In genomic region chr10:7589592-7590233, GRCm38 (mm10) we compare ENCODE assay signal across 8 mouse cellular contexts. TPM values are rescaled to one million over a fixed set of nuclear protein-coding genes. Genes with fewer than 3 reads are reported as not detected.
DNase-seq lines count a peak whose midpoint lies in the region; ATAC-seq and TF ChIP-seq lines count a peak whose summit lies in the region.

Gene Lrp11, plus strand, starts transcription at chr10:7589800.

- peak; percentile 96 for ATAC-seq in embryonic facial prominence, embryonic 14.5 days (ENCODE audit: low read depth)
- ATAC-seq in limb, embryonic 14.5 days (ENCODE audit: low FRiP score, low read depth) = peak; percentile 96
- peak; percentile 93 for ATAC-seq in midbrain, postnatal 0 days (ENCODE audit: low FRiP score)

- DNase-seq in 3T3-L1 (ENCODE audit: low read depth, low spot score) = peak; percentile 84
- peak; percentile 76 to 81 for DNase-seq in adrenal gland, postnatal 4 days (ENCODE audit: low spot score in 2 of 2)
- peak; percentile 93 for DNase-seq in embryonic facial prominence, embryonic 14.5 days (ENCODE audit: low spot score)
- peak; percentile 93 to 98 for DNase-seq in heart, adult 2 months
- peak; percentile 91 for DNase-seq in kidney, adult 9 months
- peak; percentile 83 for DNase-seq in limb, embryonic 14.5 days (ENCODE audit: low spot score)
- peak; percentile 79 for DNase-seq in midbrain, postnatal 0 days (ENCODE audit: low spot score)
- peak; percentile 80 to 90 for DNase-seq in spleen, postnatal 14 days (ENCODE audit: low spot score in 2 of 2)

- H3K4me1 ChIP-seq in embryonic facial prominence, embryonic 14.5 days (ENCODE audit: control insufficient read depth, insufficient read depth, low read length) = no peaks in the 10 kb centered on the region
- H3K4me1 ChIP-seq in heart, adult 2 months (ENCODE audit: control insufficient read depth, insufficient read depth, low read length) = peaks cover 2% of the 10 kb centered on the region
- H3K4me1 ChIP-seq in limb, embryonic 14.5 days (ENCODE audit: control insufficient read depth, insufficient read depth, low read length) = peaks cover 2% of the 10 kb centered on the region; the same call in 1 of the 2 replicates
- peaks cover 13% of the 10 kb centered on the region for H3K4me1 ChIP-seq in midbrain, postnatal 0 days (ENCODE audit: insufficient read depth, low read length)

- peak within 1 kb of the TSS; percentile 69 for H3K4me3 ChIP-seq in embryonic facial prominence, embryonic 14.5 days (ENCODE audit: low read depth, low read length)
- H3K4me3 ChIP-seq in heart, adult 2 months = peak within 1 kb of the TSS; percentile 62
- peak within 1 kb of the TSS; percentile 66 for H3K4me3 ChIP-seq in limb, embryonic 14.5 days (replicated peaks; ENCODE audit: low read length)
- H3K4me3 ChIP-seq in midbrain, postnatal 0 days (ENCODE audit: low read depth, low read length) = peak within 1 kb of the TSS; percentile 91

- no peaks in the 10 kb centered on the region for H3K36me3 ChIP-seq in embryonic facial prominence, embryonic 14.5 days (ENCODE audit: control insufficient read depth, insufficient read depth, low read length)
- H3K36me3 ChIP-seq in heart, adult 2 months (ENCODE audit: control insufficient read depth, insufficient read depth, low read length) = no peaks in the 10 kb centered on the region
- H3K36me3 ChIP-seq in limb, embryonic 14.5 days (ENCODE audit: control insufficient read depth, insufficient read depth, low read length) = no peaks in the 10 kb centered on the region
- H3K36me3 ChIP-seq in midbrain, postnatal 0 days (ENCODE audit: insufficient read depth, low read length) = no peaks in the 10 kb centered on the region

- intact Hi-C loops in heart, adult 2 months (cut with DNase I) = no loop called here

- H3K9ac ChIP-seq in embryonic facial prominence, embryonic 14.5 days (ENCODE audit: low read depth, low read length) = peak within 1 kb of the TSS; percentile 60
- peak within 1 kb of the TSS; percentile 93 for H3K9ac ChIP-seq in heart, adult 2 months (ENCODE audit: low read depth, low read length)
- peak within 1 kb of the TSS; percentile 54 for H3K9ac ChIP-seq in limb, embryonic 14.5 days (ENCODE audit: low read depth, low read length, severe bottlenecking)
- H3K9ac ChIP-seq in midbrain, postnatal 0 days (replicated peaks; ENCODE audit: low read length, poor library complexity, severe bottlenecking) = peak within 1 kb of the TSS; percentile 82

- peak; percentile 21 for TF ChIP-seq CTCF in heart, adult 2 months (IDR thresholded peaks at IDR 0.05)
- no peak for TF ChIP-seq CTCF in midbrain, postnatal 0 days (IDR thresholded peaks at IDR 0.05)

- H3K27ac ChIP-seq in embryonic facial prominence, embryonic 14.5 days (replicated peaks; ENCODE audit: low read depth, low read length) = no peak within 1 kb of the TSS
- peak within 1 kb of the TSS; percentile 58 for H3K27ac ChIP-seq in heart, adult 2 months
- H3K27ac ChIP-seq in limb, embryonic 14.5 days (replicated peaks; ENCODE audit: low read depth, low read length) = no peak within 1 kb of the TSS
- peak within 1 kb of the TSS; percentile 79 for H3K27ac ChIP-seq in midbrain, postnatal 0 days (ENCODE audit: low read depth, low read length)

- H3K27me3 ChIP-seq in embryonic facial prominence, embryonic 14.5 days (replicated peaks; ENCODE audit: control insufficient read depth, insufficient read depth, low read length) = peaks cover 23% of the 10 kb centered on the region
- H3K27me3 ChIP-seq in heart, adult 2 months (ENCODE audit: control insufficient read depth, insufficient read depth, low read length) = no peaks in the 10 kb centered on the region; the same call in 1 of the 2 replicates
- H3K27me3 ChIP-seq in limb, embryonic 14.5 days (ENCODE audit: control insufficient read depth, insufficient read depth, low read length) = peaks cover 19% of the 10 kb centered on the region
- no peaks in the 10 kb centered on the region for H3K27me3 ChIP-seq in midbrain, postnatal 0 days (ENCODE audit: insufficient read depth, low read length)

- H3K4me2 ChIP-seq in embryonic facial prominence, embryonic 14.5 days (ENCODE audit: low read depth, low read length) = peak within 1 kb of the TSS; percentile 99
- H3K4me2 ChIP-seq in limb, embryonic 14.5 days (replicated peaks; ENCODE audit: low read depth, low read length, severe bottlenecking) = peak within 1 kb of the TSS; percentile 99
- H3K4me2 ChIP-seq in midbrain, postnatal 0 days (ENCODE audit: low read depth, low read length, poor library complexity, severe bottlenecking) = peak within 1 kb of the TSS; percentile 91

- WGBS in embryonic facial prominence, embryonic 14.5 days = 0% methylated on average over 30 of the region's 76 CpGs
- WGBS in heart, adult 2 months = under 1% methylated on average over 76 of the region's 76 CpGs
- WGBS in limb, embryonic 14.5 days = under 1% methylated on average over 49 of the region's 76 CpGs
- WGBS in midbrain, postnatal 0 days = under 1% methylated on average over 70 of the region's 76 CpGs

- H3K9me3 ChIP-seq in embryonic facial prominence, embryonic 14.5 days (ENCODE audit: control insufficient read depth, low read length) = no peaks in the 10 kb centered on the region
- H3K9me3 ChIP-seq in limb, embryonic 14.5 days (ENCODE audit: control insufficient read depth, low read length) = no peaks in the 10 kb centered on the region
- H3K9me3 ChIP-seq in midbrain, postnatal 0 days (ENCODE audit: low read length) = no peaks in the 10 kb centered on the region

- peak; percentile 35; the same call in 1 of the 2 replicates for TF ChIP-seq POLR2A in heart, adult 2 months (IDR thresholded peaks at IDR 0.05; ENCODE audit: insufficient read depth, low read depth, low read length)
- TF ChIP-seq POLR2A in limb, embryonic 14.5 days (IDR thresholded peaks at IDR 0.05; ENCODE audit: borderline replicate concordance, extremely low read depth, insufficient read depth, insufficient read length) = peak; percentile 48; the same call in 1 of the 2 replicates

- no peak for TF ChIP-seq EP300 in heart, adult 2 months (IDR thresholded peaks at IDR 0.05; ENCODE audit: insufficient read depth, low read depth, low read length)

- H3K79me2 ChIP-seq in heart, adult 2 months (replicated peaks; ENCODE audit: control insufficient read depth, insufficient read depth, low read length) = no peaks in the 10 kb centered on the region

RNA-seq across cellular contexts. Expression of gene Lrp11, which starts in this region (rescaled TPM):
- 10 to 100 TPM; 20.9 to 23.9 TPM for total RNA-seq in adrenal gland, postnatal 4 days (2021)
- 5.4 and 5.6 TPM in 2 replicates for polyA plus RNA-seq in embryonic facial prominence, embryonic 14.5 days (2014; fragmentation: Nextera tagmentation; extraction: Ambion mirVana)
- 1 to 10 TPM; 2.2 to 3.0 TPM for total RNA-seq in heart, adult 2 months (2021)
- polyA plus RNA-seq in heart, adult 2 months (2012; rRNA removed) = 3.0 and 4.2 TPM in 2 replicates
- polyA plus RNA-seq in limb, embryonic 14.5 days (2012; rRNA removed) = 1.8 and 2.1 TPM in 2 replicates
- polyA plus RNA-seq in limb, embryonic 14.5 days (2014; fragmentation: Nextera tagmentation; extraction: Ambion mirVana) = 1.3 and 2.0 TPM in 2 replicates
- 123 and 139 TPM in 2 replicates for total RNA-seq in midbrain, postnatal 0 days (2014; rRNA removed)
- 48.2 and 51.7 TPM in 2 replicates for polyA plus RNA-seq in midbrain, postnatal 0 days (2015; fragmentation: Nextera tagmentation; extraction: Ambion mirVana)

Comparison
In these comparisons a context has a peak if more than half of its experiments do, and no peak if none do; other contexts are left out.
1. RNA of gene Lrp11 (total RNA-seq): 123 to 139 TPM in midbrain, postnatal 0 days and 20.9 to 23.9 TPM in adrenal gland, postnatal 4 days; 2.2 to 3.0 TPM in heart, adult 2 months; every median in the first group is over 4 times any median in the second.
2. H3K27ac ChIP-seq: peak in heart, adult 2 months (single experiment) and midbrain, postnatal 0 days (single experiment); none in embryonic facial prominence, embryonic 14.5 days (single experiment) and limb, embryonic 14.5 days (single experiment).
3. Peak in every context shown above with its lines, with median percentiles within 50 percentile points of each other: DNase-seq, ATAC-seq, H3K4me2 ChIP-seq, H3K4me3 ChIP-seq and H3K9ac ChIP-seq.